Mouse (Mus musculus) CH12.LX (cell line): ENCODE measurements at regions not wholly inside any gene's neighbourhood (a gene's known extent, or its start where the extent isn't known, plus 50 kb on each side); places are given as distances from the start of the nearest gene placed in this dataset.

ENCODE experiments used
- CTCF ChIP-seq, 2 experiments: IDR thresholded peaks in 1 of 2; conservative IDR thresholded peaks in 1 of 2; 2 replicates each; pipeline ENCODE4 v1.5.1; 2011 to 2012; ENCODE audit warnings: low read depth in 2 of 2, low read length in 2 of 2, improper control_type of control experiment in 1 of 2, inconsistent platforms in 1 of 2, mild to moderate bottlenecking in 1 of 2, moderate library complexity in 1 of 2
- EP300 ChIP-seq: IDR thresholded peaks from 2 replicates; pipeline ENCODE4 v1.6.1; 2011; ENCODE audit warnings: low read length, improper control_type of control experiment
- JUND ChIP-seq: conservative IDR thresholded peaks from 2 replicates; pipeline ENCODE4 v1.6.1; 2011; ENCODE audit warnings: low read depth, low read length, improper control_type of control experiment
- NRF1 ChIP-seq: IDR thresholded peaks from 2 replicates; pipeline ENCODE4 v1.6.1; 2014; ENCODE audit warnings: low read depth, mild to moderate bottlenecking, inconsistent platforms, low read length, improper control_type of control experiment, moderate library complexity
- POLR2A ChIP-seq: IDR thresholded peaks from 2 replicates; pipeline ENCODE4 v1.6.1; 2011; ENCODE audit warnings: low read depth, mild to moderate bottlenecking, improper control_type of control experiment, low read length
- POLR2AphosphoS2 ChIP-seq: IDR thresholded peaks from 2 replicates; pipeline ENCODE4 v1.6.1; 2011; ENCODE audit warnings: low read depth, low read length, improper control_type of control experiment
- TBP ChIP-seq: conservative IDR thresholded peaks from 2 replicates; pipeline ENCODE4 v1.6.1; 2011; ENCODE audit warnings: low read depth, low read length, improper control_type of control experiment
- USF1 ChIP-seq: IDR thresholded peaks from 2 replicates; pipeline ENCODE4 v1.6.1; 2014; ENCODE audit warnings: low read depth, mild to moderate bottlenecking, inconsistent platforms, low read length, improper control_type of control experiment

DNA sequence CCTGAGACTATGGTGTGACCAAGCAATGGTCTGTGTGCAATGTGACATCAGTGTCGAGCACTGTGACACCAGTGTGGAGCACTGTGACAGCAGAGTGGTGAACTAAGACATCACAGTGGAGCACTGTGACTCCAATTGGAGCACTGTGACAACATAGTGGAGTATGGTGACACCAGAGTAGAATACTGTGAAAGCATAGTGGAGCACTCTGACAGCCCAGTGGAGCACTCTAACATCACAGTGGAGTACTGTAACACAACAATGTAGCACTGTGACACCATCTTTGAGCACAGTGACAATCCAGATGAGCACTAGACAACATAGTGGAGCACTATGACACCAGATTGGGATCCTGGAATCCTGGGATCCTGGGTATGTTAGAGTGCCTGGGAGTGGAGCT, 265.6 kb upstream of the Large1 start:
- TF ChIP-seq EP300, result no peak
- no peak for TF ChIP-seq POLR2A
- TF ChIP-seq CTCF (conservative IDR thresholded peaks at IDR 0.05 in 1 of 2, IDR thresholded peaks at IDR 0.05 in 1 of 2; ENCODE audit: low read depth in 2 of 2, low read length in 2 of 2), result no peak
- no peak for TF ChIP-seq USF1
- no peak for TF ChIP-seq POLR2AphosphoS2
- TF ChIP-seq JUND, result no peak
- TF ChIP-seq NRF1, result no peak
- TF ChIP-seq TBP, result no peak
